Mouse (Mus musculus) MEL (cell line): ENCODE results near the gene Cnih1. TPM values are rescaled to one million over a fixed set of nuclear protein-coding genes. Genes with fewer than 3 reads are reported as not detected.

Source experiments
- DNase-seq: peaks from one replicate; pipeline ENCODE4 v3.0.0; 2011; ENCODE audit warnings: low read depth, low spot score
- H3K27ac ChIP-seq: 2 replicates; pipeline ENCODE4 v1.5.1; 2012; ENCODE audit warnings: low read depth, mild to moderate bottlenecking, control low read depth, low read length, moderate library complexity; ENCODE audit not compliant: control insufficient read depth
- H3K27me3 ChIP-seq, 2 experiments: fragments of 150-350 bp in 1 of 2; sonication (generic) in 1 of 2; 2 replicates each; pipeline ENCODE4 v1.6.1; 2012; ENCODE audit warnings: low read length in 2 of 2, mild to moderate bottlenecking in 2 of 2, improper control_type of control experiment in 1 of 2, moderate library complexity in 1 of 2; ENCODE audit not compliant: insufficient read depth in 2 of 2, control insufficient read depth in 1 of 2
- H3K36me3 ChIP-seq, 2 experiments: 2 replicates each; pipeline ENCODE4 v1.6.1; 2012 to 2014; ENCODE audit warnings: low read length in 2 of 2, improper control_type of control experiment in 1 of 2, inconsistent platforms in 1 of 2, mild to moderate bottlenecking in 1 of 2; ENCODE audit not compliant: insufficient read depth in 2 of 2, control insufficient read depth in 1 of 2
- H3K4me1 ChIP-seq, 2 experiments: fragments of 150-350 bp in 1 of 2; sonication (generic) in 1 of 2; 2 replicates each; pipeline ENCODE4 v1.6.1; 2012; ENCODE audit warnings: low read length in 2 of 2, improper control_type of control experiment in 1 of 2, mild to moderate bottlenecking in 1 of 2; ENCODE audit not compliant: insufficient read depth in 2 of 2, control insufficient read depth in 1 of 2
- H3K4me3 ChIP-seq, 2 experiments: fragments of 150-350 bp in 1 of 2; sonication (generic) in 1 of 2; 2 replicates each; pipeline ENCODE4 v1.5.1; 2012; ENCODE audit warnings: low read depth in 2 of 2, low read length in 2 of 2, mild to moderate bottlenecking in 2 of 2, moderate library complexity in 2 of 2, control low read depth in 1 of 2, improper control_type of control experiment in 1 of 2; ENCODE audit not compliant: control insufficient read depth in 1 of 2, insufficient read depth in 1 of 2
- H3K79me2 ChIP-seq: 2 replicates; pipeline ENCODE4 v1.6.1; 2012; ENCODE audit warnings: mild to moderate bottlenecking, low read length, moderate library complexity; ENCODE audit not compliant: control insufficient read depth, poor library complexity, insufficient read depth
- H3K9ac ChIP-seq: 2 replicates; pipeline ENCODE4 v1.6.1; 2012; ENCODE audit warnings: low read depth, mild to moderate bottlenecking, control low read depth, low read length, moderate library complexity; ENCODE audit not compliant: control insufficient read depth, poor library complexity, severe bottlenecking
- H3K9me3 ChIP-seq: fragments of 150-350 bp; sonication (generic); replicated peaks from 2 replicates; pipeline ENCODE4 v1.6.1; 2012; ENCODE audit warnings: mild to moderate bottlenecking, low read length, improper control_type of control experiment, moderate library complexity; ENCODE audit not compliant: insufficient read depth
- CHD1 ChIP-seq: IDR thresholded peaks from 2 replicates; pipeline ENCODE4 v1.6.1; 2012; ENCODE audit warnings: low read depth, mild to moderate bottlenecking, inconsistent platforms, low read length, improper control_type of control experiment
- CTCF ChIP-seq, 3 experiments: IDR thresholded peaks in 2 of 3; conservative IDR thresholded peaks in 1 of 3; 2 replicates each; pipeline ENCODE4 v1.5.1; 2011 to 2012; ENCODE audit warnings: low read length in 3 of 3, low read depth in 2 of 3, mild to moderate bottlenecking in 2 of 3, improper control_type of control experiment in 1 of 3, inconsistent platforms in 1 of 3, mixed read lengths in 1 of 3, moderate library complexity in 1 of 3; ENCODE audit not compliant: control insufficient read depth in 1 of 3, insufficient read depth in 1 of 3, poor library complexity in 1 of 3, severe bottlenecking in 1 of 3
- ELF1 ChIP-seq: IDR thresholded peaks from 2 replicates; pipeline ENCODE4 v1.6.1; 2014; ENCODE audit warnings: low read depth, mild to moderate bottlenecking, inconsistent platforms, low read length, improper control_type of control experiment, moderate library complexity
- EP300 ChIP-seq, 2 experiments: IDR thresholded peaks; 2 replicates each; pipeline ENCODE4 v1.6.1; 2011; ENCODE audit warnings: improper control_type of control experiment in 2 of 2, low read length in 2 of 2, low read depth in 1 of 2, mild to moderate bottlenecking in 1 of 2
- ETS1 ChIP-seq: IDR thresholded peaks from 2 replicates; pipeline ENCODE4 v1.6.1; 2012; ENCODE audit warnings: low read depth, mild to moderate bottlenecking, inconsistent platforms, low read length, improper control_type of control experiment, moderate library complexity
- GATA1 ChIP-seq: IDR thresholded peaks from 2 replicates; pipeline ENCODE4 v1.6.1; 2011; ENCODE audit warnings: low read depth, low read length, improper control_type of control experiment
- HCFC1 ChIP-seq: IDR thresholded peaks from 2 replicates; pipeline ENCODE4 v1.6.1; 2012; ENCODE audit warnings: low read depth, mild to moderate bottlenecking, inconsistent platforms, low read length, improper control_type of control experiment, moderate library complexity
- KAT2A ChIP-seq: conservative IDR thresholded peaks from 2 replicates; pipeline ENCODE4 v1.6.1; 2012; ENCODE audit warnings: low read depth, low read length, improper control_type of control experiment, inconsistent platforms
- MAX ChIP-seq: IDR thresholded peaks from 2 replicates; pipeline ENCODE4 v1.6.1; 2011; ENCODE audit warnings: low read length, improper control_type of control experiment
- MAZ ChIP-seq: IDR thresholded peaks from 2 replicates; pipeline ENCODE4 v1.6.1; 2012; ENCODE audit warnings: low read depth, mild to moderate bottlenecking, inconsistent platforms, low read length, improper control_type of control experiment
- MEF2A ChIP-seq: IDR thresholded peaks from 2 replicates; pipeline ENCODE4 v1.6.1; 2014; ENCODE audit warnings: low read depth, mild to moderate bottlenecking, inconsistent platforms, low read length, improper control_type of control experiment; ENCODE audit not compliant: poor library complexity, insufficient replicate concordance, severe bottlenecking; ENCODE audit errors: extremely low read depth
- MXI1 ChIP-seq: IDR thresholded peaks from 2 replicates; pipeline ENCODE4 v1.6.1; 2011; ENCODE audit warnings: mild to moderate bottlenecking, low read depth, low read length, improper control_type of control experiment
- MYB ChIP-seq: IDR thresholded peaks from 2 replicates; pipeline ENCODE4 v1.6.1; 2011; ENCODE audit warnings: mild to moderate bottlenecking, low read depth, low read length, improper control_type of control experiment
- NELFE ChIP-seq: IDR thresholded peaks from 2 replicates; pipeline ENCODE4 v1.6.1; 2011; ENCODE audit warnings: low read depth, low read length, improper control_type of control experiment
- RCOR1 ChIP-seq: IDR thresholded peaks from 2 replicates; pipeline ENCODE4 v1.6.1; 2012; ENCODE audit warnings: low read depth, mild to moderate bottlenecking, inconsistent platforms, low read length, improper control_type of control experiment
- SMC3 ChIP-seq: IDR thresholded peaks from 2 replicates; pipeline ENCODE4 v1.6.1; 2011; ENCODE audit warnings: low read depth, low read length, improper control_type of control experiment
- TCF12 ChIP-seq: IDR thresholded peaks from 2 replicates; pipeline ENCODE4 v1.6.1; 2014; ENCODE audit warnings: low read depth, mild to moderate bottlenecking, inconsistent platforms, low read length, improper control_type of control experiment, moderate library complexity
- USF1 ChIP-seq: IDR thresholded peaks from 2 replicates; pipeline ENCODE4 v1.6.1; 2014; ENCODE audit warnings: low read depth, mild to moderate bottlenecking, inconsistent platforms, low read length, improper control_type of control experiment, moderate library complexity
- ZKSCAN1 ChIP-seq: IDR thresholded peaks from 2 replicates; pipeline ENCODE4 v1.6.1; 2012; ENCODE audit warnings: low read depth, mild to moderate bottlenecking, inconsistent platforms, low read length, improper control_type of control experiment, moderate library complexity
- ZMIZ1 ChIP-seq: IDR thresholded peaks from 2 replicates; pipeline ENCODE4 v1.6.1; 2012; ENCODE audit warnings: low read depth, mild to moderate bottlenecking, inconsistent platforms, low read length, improper control_type of control experiment, moderate library complexity
- polyA plus RNA-seq, 2 experiments: library from polyadenylated mRNA; stranded (reverse) in 1 of 2; unstranded in 1 of 2; fragments of >175 nt in 1 of 2; fragments of >200 nt in 1 of 2; gene quantifications; 2 replicates each; pipeline versions ENCODE4 v1.2.1 to v1.2.4; 2012; ENCODE audit warnings: low replicate concordance in 2 of 2, low read depth in 1 of 2; ENCODE audit not compliant: insufficient read length in 2 of 2, insufficient read depth in 1 of 2, missing spikeins in 1 of 2
- total RNA-seq: library from RNA; depleted of rRNA; stranded (reverse); fragments of 300-350 nt; gene quantifications from 2 replicates; pipeline ENCODE4 v1.2.3, GENCODE M21; 2012

Gene Cnih1
- total and polyA plus RNA-seq, 3 experiments, result 50.6 to 155 TPM; not detected in 1

GRCm38 (mm10) chr14:46831837-46832333 is 43.7 kb upstream of the Cnih1 start, which contains the start of gene Cgrrf1 (continued):
- peak; percentile 22 for TF ChIP-seq SMC3
- peak; percentile 65 for TF ChIP-seq USF1
- no peak for TF ChIP-seq ZKSCAN1
- TF ChIP-seq ETS1, result peak; percentile 64
- TF ChIP-seq RCOR1, result 0 out of 2 replicates have a peak, but pooled peaks have one; percentile 13
- no peak; the same call in 1 of the 2 replicates for TF ChIP-seq CHD1
- no peak for TF ChIP-seq MEF2A
- 0 out of 2 replicates have a peak, but pooled peaks have one; percentile 45 for TF ChIP-seq MAZ
- 0 out of 2 replicates have a peak, but pooled peaks have one; percentile 28 for TF ChIP-seq MAX
- peak in 2 of 3 experiments; percentile 20 to 38; a peak in 4 of 6 replicates for TF ChIP-seq CTCF (IDR thresholded peaks at IDR 0.05 in 2 of 3, conservative IDR thresholded peaks at IDR 0.05 in 1 of 3; ENCODE audit: control insufficient read depth in 1 of 3, insufficient read depth in 1 of 3, low read depth in 2 of 3, low read length in 3 of 3, poor library complexity in 1 of 3, severe bottlenecking in 1 of 3)
- TF ChIP-seq MXI1, result peak; percentile 75; the same call in 1 of the 2 replicates
- TF ChIP-seq KAT2A, result no peak; the same call in 1 of the 2 replicates
- TF ChIP-seq NELFE, result peak; percentile 78
- TF ChIP-seq ZMIZ1, result peak; percentile 84
- peak; percentile 80 for TF ChIP-seq HCFC1
- TF ChIP-seq, all 39 proteins: peak for 21

- TF ChIP-seq GATA1 (no peak), MAX (peak; percentile 39; the same call in 1 of the 2 replicates), MYB (no peak), EP300 (IDR thresholded peaks at IDR 0.05; ENCODE audit: low read depth in 1 of 2, low read length in 2 of 2) (no peak), HCFC1 (peak; percentile 13; the same call in 1 of the 2 replicates), ELF1 (peak; percentile 70), TCF12 (no peak), CTCF (IDR thresholded peaks at IDR 0.05 in 2 of 3, conservative IDR thresholded peaks at IDR 0.05 in 1 of 3; ENCODE audit: control insufficient read depth in 1 of 3, insufficient read depth in 1 of 3, low read depth in 2 of 3, low read length in 3 of 3, poor library complexity in 1 of 3, severe bottlenecking in 1 of 3) (no peak), ETS1 (0 out of 2 replicates have a peak, but pooled peaks have one; percentile 6), CHD1 (peak; percentile 70; the same call in 1 of the 2 replicates)
- H3K79me2 ChIP-seq, result peaks cover 4% of the 10 kb centered on the region
- H3K4me3 ChIP-seq, result peak overlapping the region; percentile 76 to 84
- H3K4me1 ChIP-seq, result peaks cover 2 to 3% of the 10 kb centered on the region in 2 experiments
- peak; percentile 57 for DNase-seq
- H3K9ac ChIP-seq, result peak overlapping the region; percentile 76
- peak overlapping the region; percentile 74 for H3K27ac ChIP-seq
- no peaks in the 10 kb centered on the region for H3K9me3 ChIP-seq
- peaks cover 0 to 8% of the 10 kb centered on the region in 2 experiments; a peak in 2 of 4 replicates for H3K36me3 ChIP-seq
- no peaks in the 10 kb centered on the region for H3K27me3 ChIP-seq
Observed at GRCm38 (mm10) chr14:46831295-46831694, 43.1 kb upstream of the Cnih1 start.
